Mouse (Mus musculus) forebrain, postnatal 0 days (tissue): Measurements from ENCODE around the gene Twnk. TPM values are rescaled to one million over a fixed set of nuclear protein-coding genes. Genes with fewer than 3 reads are reported as not detected.

Experiments used
- ATAC-seq: fragments of 200-750 bp; cut with Nextera tagmentation; 2 replicates; pipeline ENCODE4 v1.8.0; 2017; ENCODE audit warnings: mild to moderate bottlenecking, moderate library complexity
- DNase-seq: peaks from one replicate; pipeline ENCODE4 v3.0.0-alpha.2; 2015
- H3K27ac ChIP-seq: fragments of 300-500 bp; sonication (generic); 2 replicates; pipeline ENCODE4 v1.5.1; 2014; ENCODE audit warnings: low read depth, mild to moderate bottlenecking, antibody characterized with exemption, low read length, moderate library complexity, mixed read lengths
- H3K27me3 ChIP-seq: fragments of 300-500 bp; sonication (generic); 2 replicates; pipeline ENCODE4 v1.6.1; 2014; ENCODE audit warnings: mild to moderate bottlenecking, low read length, mixed read lengths; ENCODE audit not compliant: insufficient read depth
- H3K36me3 ChIP-seq: fragments of 300-500 bp; sonication (generic); 2 replicates; pipeline ENCODE4 v1.6.1; 2014; ENCODE audit warnings: mild to moderate bottlenecking, moderate library complexity; ENCODE audit not compliant: insufficient read depth
- H3K4me1 ChIP-seq: fragments of 300-500 bp; sonication (generic); 2 replicates; pipeline ENCODE4 v1.6.1; 2014; ENCODE audit warnings: antibody characterized with exemption; ENCODE audit not compliant: insufficient read depth
- H3K4me2 ChIP-seq: fragments of 300-500 bp; sonication (generic); 2 replicates; pipeline ENCODE4 v1.6.1; 2014; ENCODE audit warnings: low read depth, mild to moderate bottlenecking, moderate library complexity
- H3K4me3 ChIP-seq: fragments of 300-500 bp; sonication (generic); 2 replicates; pipeline ENCODE4 v1.5.1; 2014; ENCODE audit warnings: low read depth, low read length, mixed read lengths
- H3K9ac ChIP-seq: fragments of 300-500 bp; sonication (generic); 2 replicates; pipeline ENCODE4 v1.6.1; 2014; ENCODE audit warnings: mild to moderate bottlenecking
- H3K9me3 ChIP-seq: fragments of 300-500 bp; sonication (generic); 2 replicates; pipeline ENCODE4 v1.6.1; 2016; ENCODE audit warnings: low read length
- CTCF ChIP-seq: sonication (generic); IDR thresholded peaks from 2 replicates; pipeline ENCODE4 v1.5.1; 2016; ENCODE audit warnings: antibody characterized with exemption, control low read depth, low read depth
- WGBS: fragments of 180-500 bp; shearing (Covaris S2); extraction: QIAGEN DNeasy Blood & Tissue Kit; methylation state at CpG from one replicate; pipeline ENCODE4 v1.1.7; 2014; 5-methylcytosine and 5-hydroxymethylcytosine counted together
- polyA plus RNA-seq: library from polyadenylated mRNA; unstranded; fragments of >200 nt; fragmentation: Nextera tagmentation; extraction: Ambion mirVana; gene quantifications from 2 replicates; pipeline ENCODE4 v1.2.1, GENCODE M21; 2015
- total RNA-seq: library from RNA; depleted of rRNA; stranded (reverse); fragments of >200 nt; gene quantifications from 2 replicates; pipeline ENCODE4 v1.2.3, GENCODE M21; 2014

Gene Twnk
- total and polyA plus RNA-seq, 2 experiments from 2014 or later, result 7.7 to 10.8 TPM

GRCm38 (mm10) chr19:45047935-45048643 lies 42.6 kb downstream of the Twnk start:
- peaks cover 15% of the 10 kb centered on the region for H3K4me1 ChIP-seq
- no peaks in the 10 kb centered on the region for H3K9me3 ChIP-seq
- peak overlapping the region; percentile 85 for H3K4me2 ChIP-seq
- peak overlapping the region; percentile 96 for H3K27ac ChIP-seq
- no peak for TF ChIP-seq CTCF
- DNase-seq (peak; percentile 82), ATAC-seq (peak; percentile 65)
- peak overlapping the region; percentile 61 for H3K9ac ChIP-seq
- WGBS, result 5% methylated on average over 11 of the region's 11 CpGs
- peak overlapping the region; percentile 67 for H3K4me3 ChIP-seq
- no peaks in the 10 kb centered on the region for H3K27me3 ChIP-seq
- peaks cover 25% of the 10 kb centered on the region for H3K36me3 ChIP-seq

- WGBS, result 76% methylated on average over 12 of the region's 12 CpGs
- Histone ChIP-seq H3K4me3 (peak overlapping the region; percentile 67), H3K9ac (peak overlapping the region; percentile 61), H3K27ac (peak overlapping the region; percentile 96), H3K27me3 (no peaks in the 10 kb centered on the region), H3K4me2 (peak overlapping the region; percentile 85), H3K36me3 (peaks cover 32% of the 10 kb centered on the region), H3K9me3 (no peaks in the 10 kb centered on the region), H3K4me1 (peaks cover 15% of the 10 kb centered on the region)
- no peak for DNase-seq
- ATAC-seq, result no peak
- TF ChIP-seq CTCF, result no peak
Measured at GRCm38 (mm10) chr19:45048644-45049365, 43.3 kb downstream of the Twnk start.

- Histone ChIP-seq H3K36me3 (peaks cover 40% of the 10 kb centered on the region), H3K9ac (no peak overlapping the region; the same call in 1 of the 2 replicates), H3K27ac (no peak overlapping the region), H3K27me3 (no peaks in the 10 kb centered on the region), H3K4me2 (peak overlapping the region; percentile 85), H3K9me3 (no peaks in the 10 kb centered on the region), H3K4me1 (peaks cover 15% of the 10 kb centered on the region), H3K4me3 (no peak overlapping the region; the same call in 1 of the 2 replicates)
- DNase-seq (no peak), ATAC-seq (no peak)
- 74% methylated on average over 9 of the region's 9 CpGs for WGBS
- no peak for TF ChIP-seq CTCF
Measured at GRCm38 (mm10) chr19:45049523-45049922, 44.1 kb downstream of the Twnk start.

GRCm38 (mm10) chr19:45053451-45053850 lies 48.0 kb downstream of the Twnk start:
- no peak overlapping the region for H3K27ac ChIP-seq
- no peak for DNase-seq
- H3K4me3 ChIP-seq, result no peak overlapping the region
- H3K4me2 ChIP-seq, result no peak overlapping the region
- no peak for TF ChIP-seq CTCF
- H3K9me3 ChIP-seq, result no peaks in the 10 kb centered on the region
- WGBS, result 91% methylated on average over 8 of the region's 8 CpGs
- no peak overlapping the region for H3K9ac ChIP-seq
- peaks cover 49% of the 10 kb centered on the region for H3K36me3 ChIP-seq
- H3K27me3 ChIP-seq, result no peaks in the 10 kb centered on the region
- ATAC-seq, result no peak
- peaks cover 16% of the 10 kb centered on the region for H3K4me1 ChIP-seq

- ATAC-seq, result no peak
- no peak for TF ChIP-seq CTCF
- Histone ChIP-seq H3K36me3 (peaks cover 49% of the 10 kb centered on the region), H3K4me1 (peaks cover 13% of the 10 kb centered on the region), H3K27ac (no peak overlapping the region), H3K27me3 (no peaks in the 10 kb centered on the region), H3K4me2 (no peak overlapping the region), H3K9ac (no peak overlapping the region), H3K9me3 (no peaks in the 10 kb centered on the region), H3K4me3 (no peak overlapping the region)
- WGBS, result 84% methylated on average over 6 of the region's 6 CpGs
- DNase-seq, result no peak
Measured at GRCm38 (mm10) chr19:45054892-45055690, 49.6 kb downstream of the Twnk start.

- WGBS, result 37% methylated on average over 4 of the region's 4 CpGs
- DNase-seq, result peak; percentile 71
- Histone ChIP-seq H3K9ac (no peak overlapping the region), H3K4me1 (peaks cover 13% of the 10 kb centered on the region), H3K36me3 (peaks cover 41% of the 10 kb centered on the region), H3K4me3 (no peak overlapping the region), H3K27me3 (no peaks in the 10 kb centered on the region), H3K27ac (0 out of 2 replicates have a peak overlapping the region, but pooled peaks have one; percentile 9), H3K9me3 (no peaks in the 10 kb centered on the region), H3K4me2 (no peak overlapping the region)
- TF ChIP-seq CTCF, result peak; percentile 71
- no peak for ATAC-seq
Measured at GRCm38 (mm10) chr19:45056364-45056763, 50.9 kb downstream of the Twnk start.
